20 mouse cellular contexts compared by ENCODE assay signal in genomic region chrX:10115780-10116179, GRCm38 (mm10). TPM values are rescaled to one million over a fixed set of nuclear protein-coding genes. Genes with fewer than 3 reads are reported as not detected.
DNase-seq lines count a peak whose midpoint lies in the region; ATAC-seq and TF ChIP-seq lines count a peak whose summit lies in the region.
"Had no signal": no experiment of that assay in that cellular context is flagged by ENCODE, and none has a peak within 500 bp of the region (broad histone marks: within the 10 kb centered on the region; RNA-seq: fewer than 3 reads in every experiment).

No protein-coding gene starts in this region.

- H3K9me3 ChIP-seq in stomach, postnatal 0 days (ENCODE audit: control insufficient read depth, low read length) = no peaks in the 10 kb centered on the region
- H3K9me3 ChIP-seq in midbrain, embryonic 10.5 days (replicated peaks) = no peaks in the 10 kb centered on the region
- H3K9me3 ChIP-seq: heart, embryonic 12.5 days; limb, embryonic 12.5 days had no signal

- WGBS in stomach, postnatal 0 days = 28% methylated on average over 3 of the region's 3 CpGs
- WGBS in midbrain, embryonic 10.5 days = 72% methylated on average over 3 of the region's 3 CpGs

- H3K4me3 ChIP-seq in stomach, postnatal 0 days (ENCODE audit: low read depth, low read length) = no peak overlapping the region
- H3K4me3 ChIP-seq in midbrain, embryonic 10.5 days = no peak overlapping the region
- H3K4me3 ChIP-seq: heart, embryonic 12.5 days; limb, embryonic 12.5 days had no signal

- no peaks in the 10 kb centered on the region for H3K27me3 ChIP-seq in stomach, postnatal 0 days (ENCODE audit: control insufficient read depth, insufficient read depth, low read length)
- peaks cover 29% of the 10 kb centered on the region for H3K27me3 ChIP-seq in midbrain, embryonic 10.5 days (ENCODE audit: low read depth, poor library complexity, severe bottlenecking)
- H3K27me3 ChIP-seq: heart, embryonic 12.5 days had no signal

- intact Hi-C loops in left cerebral cortex, postnatal 10 days (cut with DNase I) = no loop called here

- no peak for TF ChIP-seq CTCF in stomach, postnatal 0 days (IDR thresholded peaks at IDR 0.05; ENCODE audit: low read depth)

- ATAC-seq in stomach, postnatal 0 days (ENCODE audit: low FRiP score, low TSS enrichment) = no peak
- ATAC-seq: CD4-positive, CD25-positive, alpha-beta regulatory T cell, adult 4 months; inflammation-experienced regulatory T-cells, adult 6 months had no signal

- DNase-seq in layer of hippocampus, adult 9-11 months = peak; percentile 10
- DNase-seq in layer of hippocampus, postnatal 36 days = no peak
- peak; percentile 9 to 47 for DNase-seq in frontal cortex, adult 2 months (ENCODE audit: extremely low spot score in 1 of 2, low spot score in 1 of 2)
- DNase-seq in left cerebral cortex, postnatal 10 days (ENCODE audit: extremely low spot score in 1 of 2, low spot score in 2 of 2) = peak; percentile 8 to 16
- no peak for DNase-seq in stomach, postnatal 0 days (ENCODE audit: low spot score)
- DNase-seq in thymus, postnatal 36 days = no peak
- no peak for DNase-seq in midbrain, embryonic 10.5 days (ENCODE audit: low spot score)
- DNase-seq: adrenal gland, adult 8-10 months; cerebellum, adult 9-10 months; embryo, embryonic 11 days; gastrocnemius, postnatal 36 days; kidney, adult 9 months; lung, postnatal 36 days had no signal

- no peak overlapping the region for H3K27ac ChIP-seq in stomach, postnatal 0 days (replicated peaks)
- no peak overlapping the region for H3K27ac ChIP-seq in midbrain, embryonic 10.5 days (replicated peaks)
- H3K27ac ChIP-seq: limb, embryonic 12.5 days had no signal

- H3K4me2 ChIP-seq in stomach, postnatal 0 days (replicated peaks; ENCODE audit: low read depth) = peak overlapping the region; percentile 49
- H3K4me2 ChIP-seq: midbrain, embryonic 11.5 days had no signal

- no peaks in the 10 kb centered on the region for H3K36me3 ChIP-seq in stomach, postnatal 0 days (ENCODE audit: control insufficient read depth, insufficient read depth, low read length)
- H3K36me3 ChIP-seq in midbrain, embryonic 10.5 days = no peaks in the 10 kb centered on the region
- H3K36me3 ChIP-seq: heart, embryonic 12.5 days; limb, embryonic 12.5 days had no signal

- H3K9ac ChIP-seq in stomach, postnatal 0 days (ENCODE audit: low read length) = no peak overlapping the region
- H3K9ac ChIP-seq: heart, embryonic 12.5 days; limb, embryonic 12.5 days had no signal

- no peak for TF ChIP-seq EP300 in stomach, postnatal 0 days (optimal IDR thresholded peaks at IDR 0.05)

- no peaks in the 10 kb centered on the region for H3K4me1 ChIP-seq in stomach, postnatal 0 days (replicated peaks; ENCODE audit: control insufficient read depth, insufficient read depth)
- H3K4me1 ChIP-seq in midbrain, embryonic 10.5 days = peaks cover 4% of the 10 kb centered on the region; the same call in 1 of the 2 replicates
- H3K4me1 ChIP-seq: heart, embryonic 12.5 days; limb, embryonic 12.5 days had no signal

RNA-seq across cellular contexts. Expression of gene Srpx, which starts 1.7 kb away (rescaled TPM):
- under 1 TPM; 0.28 to 0.42 TPM for total RNA-seq in layer of hippocampus, postnatal 36 days (2021)
- polyA plus RNA-seq in frontal cortex, adult 2 months (2012; rRNA removed) = 1.8 and 2.1 TPM in 2 replicates
- total RNA-seq in left cerebral cortex, postnatal 10 days (2021) = 1 to 10 TPM in 1 of 2 experiments, under 1 TPM in 1; 0.84 to 1.2 TPM
- polyA plus RNA-seq in stomach, postnatal 0 days (2015; fragmentation: Nextera tagmentation; extraction: Ambion mirVana) = 22.3 and 24.9 TPM in 2 replicates
- 3.0 and 5.5 TPM in 2 replicates for polyA plus RNA-seq in midbrain, embryonic 10.5 days (2016; fragmentation: Nextera tagmentation; extraction: Ambion mirVana)
- total RNA-seq: hematopoietic stem cell, adult 5-6 weeks; MEL had no signal
- polyA plus RNA-seq: CD4-positive, CD25-positive, alpha-beta regulatory T cell, adult 4 months; inflammation-experienced regulatory T-cells, adult 6 months had no signal

Comparison
In these comparisons a context has a peak if more than half of its experiments do, and no peak if none do; other contexts are left out.
1. DNase-seq: peak in layer of hippocampus, adult 9-11 months (single experiment), frontal cortex, adult 2 months (2 of 2) and left cerebral cortex, postnatal 10 days (2 of 2); none in layer of hippocampus, postnatal 36 days (0 of 2), stomach, postnatal 0 days (single experiment), thymus, postnatal 36 days (0 of 2) and midbrain, embryonic 10.5 days (single experiment).